Mouse (Mus musculus) liver, embryonic 16.5 days (tissue): ENCODE results near the gene Ptges. TPM values are rescaled to one million over a fixed set of nuclear protein-coding genes. Genes with fewer than 3 reads are reported as not detected.

Source experiments
- polyA plus RNA-seq: library from polyadenylated mRNA; unstranded; fragments of >200 nt; fragmentation: Nextera tagmentation; extraction: Ambion mirVana; gene quantifications from 2 replicates; pipeline ENCODE4 v1.2.1, GENCODE M21; 2015

Gene Ptges
- polyA plus RNA-seq, 1 experiment from 2014 or later = 0.35 TPM

Other genes with a start within 250 kb of the Ptges start
- gene 1700001O22Rik, start 126.2 kb downstream of the Ptges start, polyA plus RNA-seq = 0.09 TPM in 1 of 2 replicates, not detected in the other
- 23.2 and 24.9 TPM in 2 replicates for gene Ntmt1, start 122.0 kb downstream of the Ptges start, polyA plus RNA-seq
- gene Asb6, start 99.5 kb downstream of the Ptges start, polyA plus RNA-seq = 27.8 and 29.1 TPM in 2 replicates
- 0.18 TPM in 1 of 2 replicates, not detected in the other for gene Prrx2, start 94.9 kb downstream of the Ptges start, polyA plus RNA-seq
- gene Tor1b, start 23.1 kb upstream of the Ptges start, polyA plus RNA-seq = 15.8 and 15.9 TPM in 2 replicates
- gene Tor1a, start 38.1 kb upstream of the Ptges start, polyA plus RNA-seq = 36.0 and 36.3 TPM in 2 replicates
- gene BC005624, start 52.3 kb upstream of the Ptges start, polyA plus RNA-seq = 23.1 and 24.0 TPM in 2 replicates
- 4.9 and 5.8 TPM in 2 replicates for gene Usp20, start 52.4 kb upstream of the Ptges start, polyA plus RNA-seq
- gene Fnbp1, start 212.1 kb upstream of the Ptges start, polyA plus RNA-seq = 5.2 and 5.9 TPM in 2 replicates
- gene Gpr107, start 222.5 kb upstream of the Ptges start, polyA plus RNA-seq = 11.5 and 11.9 TPM in 2 replicates